Mouse (Mus musculus): Measurements from ENCODE around the gene Opcml. TPM values are rescaled to one million over a fixed set of nuclear protein-coding genes. Genes with fewer than 3 reads are reported as not detected.
A peak's percentile ranks its signal among the peaks of the same experiment; 100 is the strongest.

The Opcml gene
- polyA plus RNA-seq (2014; fragmentation: Nextera tagmentation; extraction: Ambion mirVana) = 36.5 and 47.8 TPM in 2 replicates

DNA sequence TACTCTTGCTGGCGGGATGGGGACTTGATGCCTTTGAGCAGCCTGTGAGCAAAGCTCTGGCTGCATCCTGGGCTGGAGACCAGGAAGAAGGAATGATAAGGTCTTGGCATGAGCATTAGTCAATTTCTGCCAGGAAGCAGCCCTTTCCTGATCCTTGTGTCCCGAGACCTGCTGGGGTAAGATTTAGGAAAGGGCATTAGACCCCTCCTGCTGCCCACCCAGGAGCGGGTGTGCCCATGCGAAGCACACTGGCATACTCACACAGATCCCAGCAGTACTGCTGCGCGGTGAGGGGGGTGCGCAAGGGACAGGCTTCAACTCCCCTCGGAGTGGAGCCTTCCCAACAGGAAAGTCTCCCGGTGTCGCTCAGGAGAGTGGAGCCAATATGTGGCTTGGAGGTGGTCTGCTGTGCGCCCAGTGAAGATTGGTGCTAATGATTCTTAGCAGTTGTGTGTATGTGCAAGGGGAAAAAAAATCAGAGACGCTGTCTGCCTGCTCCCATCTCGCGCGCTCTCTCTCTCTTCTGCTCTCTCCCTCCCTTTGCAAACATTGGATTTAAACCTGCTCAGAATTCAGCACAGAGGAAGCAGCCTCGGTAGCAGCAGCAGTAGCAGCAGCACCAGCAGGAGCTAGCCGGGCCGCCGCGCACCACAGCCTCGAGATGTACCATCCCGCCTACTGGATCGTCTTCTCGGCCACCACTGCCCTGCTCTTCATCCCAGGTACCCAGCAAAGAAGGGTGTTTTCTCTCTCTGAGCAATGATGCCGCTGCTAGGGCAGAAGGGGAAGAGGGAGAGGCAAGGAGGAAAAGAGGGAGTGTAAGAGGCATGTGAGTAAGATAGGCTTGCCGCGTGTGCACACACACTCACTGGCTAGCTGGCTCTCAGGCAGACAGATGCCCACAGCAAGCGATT, at the start of gene Opcml:
Gene Opcml, plus strand, starts transcription at position 51 of the 914 bp plus-strand sequence.
- H3K4me3 ChIP-seq (replicated peaks; ENCODE audit: low read depth, low read length) = peak within 1 kb of the TSS; percentile 49
- ATAC-seq (ENCODE audit: low FRiP score, low TSS enrichment) (peak; percentile 76), DNase-seq (peak; percentile 83)
- 0 out of 2 replicates have a peak, but pooled peaks cover 6% of the 10 kb centered on the region for H3K4me1 ChIP-seq (ENCODE audit: control insufficient read depth, insufficient read depth, low read length)
- WGBS = under 1% methylated on average over 28 of the region's 28 CpGs
- H3K9ac ChIP-seq (replicated peaks; ENCODE audit: low read length) = peak within 1 kb of the TSS; percentile 55
- peaks cover 5% of the 10 kb centered on the region; the same call in 1 of the 2 replicates for H3K27me3 ChIP-seq (ENCODE audit: control insufficient read depth, insufficient read depth, low read length)
- no peaks in the 10 kb centered on the region for H3K9me3 ChIP-seq (ENCODE audit: control insufficient read depth, low read length)
- peak within 1 kb of the TSS; percentile 80 for H3K27ac ChIP-seq (replicated peaks; ENCODE audit: low read depth, low read length)
- no peaks in the 10 kb centered on the region for H3K36me3 ChIP-seq (ENCODE audit: control insufficient read depth, insufficient read depth, low read length)
- peak within 1 kb of the TSS; percentile 69 for H3K4me2 ChIP-seq (ENCODE audit: low read length)

DNA sequence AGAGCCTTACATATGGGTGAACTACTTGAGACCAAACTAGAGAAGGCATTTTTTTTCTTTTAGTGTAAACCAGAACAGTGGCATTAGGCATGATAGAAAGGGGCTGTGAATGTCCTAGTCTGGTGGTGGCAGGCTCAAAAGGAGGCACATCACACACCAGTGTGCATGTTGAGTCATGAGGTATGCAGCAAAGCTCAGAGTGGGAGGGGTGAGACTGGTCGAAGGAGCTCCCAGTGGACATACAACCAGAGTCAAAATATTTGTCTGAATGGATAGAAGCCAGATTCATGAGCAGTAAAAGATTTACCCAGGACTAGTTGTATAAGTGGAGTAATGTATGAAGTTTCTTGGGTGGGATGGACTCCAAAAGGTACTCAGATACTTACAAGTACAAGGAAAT, 31.9 kb upstream of the Opcml start:
- ATAC-seq (ENCODE audit: low FRiP score, low TSS enrichment) (no peak), DNase-seq (no peak)
- H3K9me3 ChIP-seq (ENCODE audit: control insufficient read depth, low read length) = no peaks in the 10 kb centered on the region
- H3K27me3 ChIP-seq (ENCODE audit: control insufficient read depth, insufficient read depth, low read length) = no peaks in the 10 kb centered on the region
- H3K4me1 ChIP-seq (ENCODE audit: control insufficient read depth, insufficient read depth, low read length) = no peaks in the 10 kb centered on the region
- H3K4me2 ChIP-seq (ENCODE audit: low read length) = no peak overlapping the region
- WGBS = 98% methylated on average over 1 of the region's 1 CpGs
- H3K4me3 ChIP-seq (replicated peaks; ENCODE audit: low read depth, low read length) = no peak overlapping the region
- no peak overlapping the region for H3K27ac ChIP-seq (replicated peaks; ENCODE audit: low read depth, low read length)
- no peak overlapping the region for H3K9ac ChIP-seq (replicated peaks; ENCODE audit: low read length)
- no peaks in the 10 kb centered on the region for H3K36me3 ChIP-seq (ENCODE audit: control insufficient read depth, insufficient read depth, low read length)

DNA sequence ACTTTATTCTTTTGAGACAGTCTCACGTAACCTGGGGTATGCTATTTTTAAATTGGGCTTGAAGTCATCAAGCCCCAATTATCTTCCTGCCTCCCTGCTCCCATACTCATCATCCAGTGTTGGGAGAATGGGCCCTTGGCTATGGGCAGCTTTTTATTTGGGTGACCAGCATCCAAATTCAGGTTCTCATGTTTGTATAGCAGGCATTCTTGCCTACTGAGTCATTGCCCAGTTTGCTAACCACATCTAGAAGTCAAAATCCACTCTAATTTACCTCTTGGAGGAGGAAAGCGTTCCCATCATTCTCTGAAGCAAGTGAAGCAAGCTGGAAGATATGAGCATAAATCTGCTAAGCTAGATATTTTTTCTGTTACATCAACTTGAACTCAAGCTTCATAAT, 29.4 kb upstream of the Opcml start:
- Histone ChIP-seq H3K27ac (replicated peaks; ENCODE audit: low read depth, low read length) (no peak overlapping the region), H3K9ac (replicated peaks; ENCODE audit: low read length) (no peak overlapping the region), H3K36me3 (ENCODE audit: control insufficient read depth, insufficient read depth, low read length) (no peaks in the 10 kb centered on the region), H3K9me3 (ENCODE audit: control insufficient read depth, low read length) (no peaks in the 10 kb centered on the region), H3K4me2 (ENCODE audit: low read length) (no peak overlapping the region), H3K4me1 (ENCODE audit: control insufficient read depth, insufficient read depth, low read length) (no peaks in the 10 kb centered on the region), H3K4me3 (replicated peaks; ENCODE audit: low read depth, low read length) (no peak overlapping the region), H3K27me3 (ENCODE audit: control insufficient read depth, insufficient read depth, low read length) (no peaks in the 10 kb centered on the region)
- DNase-seq (no peak), ATAC-seq (ENCODE audit: low FRiP score, low TSS enrichment) (no peak)
- 94% methylated on average over 2 of the region's 2 CpGs for WGBS

DNA sequence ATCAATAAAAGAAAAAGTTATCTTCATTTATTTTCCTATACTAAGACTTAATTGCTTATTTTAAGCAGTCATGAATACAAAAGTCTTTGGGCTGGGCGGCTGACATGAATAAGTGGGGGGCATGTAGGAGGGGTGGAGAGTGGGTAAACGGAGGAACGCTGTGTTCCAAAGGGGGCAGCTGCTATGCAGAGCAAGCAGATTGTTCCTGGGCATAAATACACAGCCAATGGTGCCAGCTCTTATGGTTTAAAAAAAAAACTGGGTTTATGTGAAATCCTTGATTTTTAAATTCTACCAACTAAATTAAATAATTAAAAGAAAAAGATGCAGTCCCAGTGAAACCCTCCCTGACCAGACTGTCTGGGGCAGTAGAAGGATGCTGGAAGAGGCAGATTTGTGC, 24.1 kb upstream of the Opcml start:
- Histone ChIP-seq H3K4me1 (ENCODE audit: control insufficient read depth, insufficient read depth, low read length) (no peaks in the 10 kb centered on the region), H3K9ac (replicated peaks; ENCODE audit: low read length) (no peak overlapping the region), H3K27me3 (ENCODE audit: control insufficient read depth, insufficient read depth, low read length) (no peaks in the 10 kb centered on the region), H3K4me3 (replicated peaks; ENCODE audit: low read depth, low read length) (no peak overlapping the region), H3K27ac (replicated peaks; ENCODE audit: low read depth, low read length) (no peak overlapping the region), H3K9me3 (ENCODE audit: control insufficient read depth, low read length) (no peaks in the 10 kb centered on the region), H3K36me3 (ENCODE audit: control insufficient read depth, insufficient read depth, low read length) (no peaks in the 10 kb centered on the region), H3K4me2 (ENCODE audit: low read length) (no peak overlapping the region)
- ATAC-seq (ENCODE audit: low FRiP score, low TSS enrichment) (no peak), DNase-seq (no peak)
- WGBS = 83% methylated on average over 3 of the region's 3 CpGs

DNA sequence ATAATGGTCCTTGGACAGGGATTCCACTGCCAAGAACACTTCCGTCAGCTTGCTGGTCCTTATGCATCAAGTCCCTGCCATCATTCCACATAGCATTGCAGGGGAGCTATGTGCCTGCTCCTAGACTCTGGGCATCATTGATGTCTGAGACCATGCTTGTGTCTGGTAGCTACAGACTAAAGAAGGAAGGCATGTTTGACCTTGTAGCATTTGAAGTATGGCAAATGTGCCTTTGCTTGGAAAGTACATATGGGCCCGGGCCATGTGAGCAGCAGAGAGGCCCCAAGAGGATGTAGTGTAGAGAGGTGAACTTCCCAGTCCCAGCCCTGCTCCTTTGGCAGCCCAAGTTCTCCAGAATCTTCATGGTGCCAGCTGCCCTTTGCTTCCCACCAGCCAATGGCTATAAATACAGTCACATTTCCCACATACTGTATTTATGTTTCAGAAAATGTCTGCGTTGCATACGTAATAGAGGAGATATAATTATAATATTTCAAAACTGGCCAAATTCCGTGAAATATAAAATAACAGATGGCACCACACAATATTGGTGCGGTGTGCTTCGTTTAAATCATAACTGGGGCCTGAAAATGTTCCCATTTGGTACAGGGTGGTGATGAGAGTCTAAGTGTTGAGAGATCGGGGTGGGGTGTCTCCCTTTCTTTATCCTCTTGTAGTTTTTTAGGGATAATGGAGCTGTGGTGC, 23.2 kb upstream of the Opcml start:
- Histone ChIP-seq H3K9ac (replicated peaks; ENCODE audit: low read length) (no peak overlapping the region), H3K9me3 (ENCODE audit: control insufficient read depth, low read length) (no peaks in the 10 kb centered on the region), H3K4me2 (ENCODE audit: low read length) (no peak overlapping the region), H3K4me1 (ENCODE audit: control insufficient read depth, insufficient read depth, low read length) (no peaks in the 10 kb centered on the region), H3K36me3 (ENCODE audit: control insufficient read depth, insufficient read depth, low read length) (no peaks in the 10 kb centered on the region), H3K4me3 (replicated peaks; ENCODE audit: low read depth, low read length) (no peak overlapping the region), H3K27me3 (ENCODE audit: control insufficient read depth, insufficient read depth, low read length) (no peaks in the 10 kb centered on the region), H3K27ac (replicated peaks; ENCODE audit: low read depth, low read length) (no peak overlapping the region)
- ATAC-seq (ENCODE audit: low FRiP score, low TSS enrichment) (no peak), DNase-seq (no peak)
- 92% methylated on average over 8 of the region's 8 CpGs for WGBS

DNA sequence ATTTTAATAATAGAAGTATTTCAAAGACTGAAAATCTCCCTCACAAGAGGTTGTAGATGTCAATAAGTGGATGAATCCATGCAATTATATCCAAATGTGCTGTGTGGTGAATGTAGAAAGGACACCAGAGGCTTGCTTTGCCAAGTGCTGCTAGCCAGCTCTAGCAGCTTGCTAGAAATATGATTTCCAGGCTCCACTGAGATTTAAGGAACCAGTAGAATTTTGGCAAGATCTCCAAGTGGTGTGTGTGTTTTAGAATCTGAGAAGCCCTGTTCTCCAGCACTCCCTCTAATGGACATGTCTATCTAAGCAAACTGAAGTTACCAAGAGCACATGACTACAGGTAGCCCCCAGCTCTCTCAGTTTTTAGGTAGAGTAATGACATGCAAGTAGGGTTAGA, 21.8 kb upstream of the Opcml start:
- H3K9me3 ChIP-seq (ENCODE audit: control insufficient read depth, low read length) = no peaks in the 10 kb centered on the region
- no peak overlapping the region for H3K9ac ChIP-seq (replicated peaks; ENCODE audit: low read length)
- no peak for DNase-seq
- no peak overlapping the region for H3K4me3 ChIP-seq (replicated peaks; ENCODE audit: low read depth, low read length)
- no peaks in the 10 kb centered on the region for H3K4me1 ChIP-seq (ENCODE audit: control insufficient read depth, insufficient read depth, low read length)
- H3K4me2 ChIP-seq (ENCODE audit: low read length) = no peak overlapping the region
- ATAC-seq (ENCODE audit: low FRiP score, low TSS enrichment) = no peak
- no peak overlapping the region for H3K27ac ChIP-seq (replicated peaks; ENCODE audit: low read depth, low read length)
- H3K36me3 ChIP-seq (ENCODE audit: control insufficient read depth, insufficient read depth, low read length) = no peaks in the 10 kb centered on the region
- no peaks in the 10 kb centered on the region for H3K27me3 ChIP-seq (ENCODE audit: control insufficient read depth, insufficient read depth, low read length)

DNA sequence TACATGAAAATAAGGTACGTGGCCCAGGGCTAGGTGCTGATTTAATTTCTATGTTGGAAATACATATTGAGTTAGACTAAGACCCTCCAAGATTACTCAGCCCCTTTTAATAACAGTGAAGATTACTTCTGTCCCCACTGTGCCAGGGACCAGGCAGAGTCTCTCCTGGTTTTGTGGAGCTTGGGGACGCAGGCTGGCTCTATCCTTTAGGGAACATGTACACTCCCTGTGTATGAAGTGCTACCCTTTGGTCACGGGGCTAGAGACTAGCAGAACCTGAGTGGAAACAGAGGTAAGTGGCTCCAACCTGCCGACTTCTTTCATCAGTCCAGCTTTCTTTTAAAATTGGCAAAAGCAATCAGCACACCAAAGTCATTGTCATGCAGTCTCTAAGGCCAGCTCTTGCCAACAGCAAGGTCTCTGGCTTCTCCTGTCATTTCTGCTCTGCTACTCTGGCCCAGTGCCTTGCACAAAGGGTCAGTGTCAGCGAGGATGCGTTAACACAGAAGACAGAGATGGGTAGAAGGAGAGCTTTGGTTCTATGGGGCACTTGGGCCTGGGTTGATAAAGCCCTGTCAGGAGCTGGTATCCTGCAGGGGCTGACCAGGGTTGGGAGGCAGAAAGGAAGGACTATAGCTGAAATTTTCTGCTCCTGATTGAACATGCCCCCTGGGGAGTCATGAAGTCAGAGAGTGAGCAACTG, 9.1 kb upstream of the Opcml start:
- DNase-seq = peak; percentile 4
- H3K27ac ChIP-seq (replicated peaks; ENCODE audit: low read depth, low read length) = no peak overlapping the region
- H3K4me2 ChIP-seq (ENCODE audit: low read length) = no peak overlapping the region
- ATAC-seq (ENCODE audit: low FRiP score, low TSS enrichment) = peak; percentile 2; the same call in 1 of the 2 replicates
- H3K36me3 ChIP-seq (ENCODE audit: control insufficient read depth, insufficient read depth, low read length) = no peaks in the 10 kb centered on the region
- no peak overlapping the region for H3K9ac ChIP-seq (replicated peaks; ENCODE audit: low read length)
- peaks cover 9% of the 10 kb centered on the region; the same call in 1 of the 2 replicates for H3K4me1 ChIP-seq (ENCODE audit: control insufficient read depth, insufficient read depth, low read length)
- 45% methylated on average over 6 of the region's 6 CpGs for WGBS
- no peaks in the 10 kb centered on the region for H3K9me3 ChIP-seq (ENCODE audit: control insufficient read depth, low read length)
- no peak overlapping the region for H3K4me3 ChIP-seq (replicated peaks; ENCODE audit: low read depth, low read length)
- H3K27me3 ChIP-seq (ENCODE audit: control insufficient read depth, insufficient read depth, low read length) = no peaks in the 10 kb centered on the region

DNA sequence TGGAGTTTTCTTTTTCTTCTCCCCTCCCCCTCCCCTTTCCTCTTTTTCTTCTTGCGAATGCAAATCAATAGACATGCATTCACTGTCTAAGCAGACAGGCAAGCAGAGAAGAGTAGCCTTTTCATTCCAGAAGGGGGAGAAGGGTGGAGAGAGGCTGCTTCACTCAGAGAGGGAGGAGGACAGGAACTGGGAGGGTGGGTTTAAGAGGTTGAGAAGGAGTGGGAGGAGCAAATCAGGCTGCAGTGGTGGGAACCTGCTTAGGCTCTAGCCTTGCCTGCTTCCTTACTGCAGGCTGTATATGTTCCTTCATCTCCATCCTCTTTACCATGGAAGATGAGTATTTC, 8.6 kb upstream of the Opcml start:
- Histone ChIP-seq H3K27me3 (ENCODE audit: control insufficient read depth, insufficient read depth, low read length) (no peaks in the 10 kb centered on the region), H3K27ac (replicated peaks; ENCODE audit: low read depth, low read length) (no peak overlapping the region), H3K36me3 (ENCODE audit: control insufficient read depth, insufficient read depth, low read length) (no peaks in the 10 kb centered on the region), H3K4me1 (ENCODE audit: control insufficient read depth, insufficient read depth, low read length) (peaks cover 9% of the 10 kb centered on the region; the same call in 1 of the 2 replicates), H3K9ac (replicated peaks; ENCODE audit: low read length) (no peak overlapping the region), H3K4me2 (ENCODE audit: low read length) (no peak overlapping the region), H3K4me3 (replicated peaks; ENCODE audit: low read depth, low read length) (no peak overlapping the region), H3K9me3 (ENCODE audit: control insufficient read depth, low read length) (no peaks in the 10 kb centered on the region)
- WGBS = 8% methylated on average over 1 of the region's 1 CpGs
- ATAC-seq (ENCODE audit: low FRiP score, low TSS enrichment) (peak; percentile 43; the same call in 1 of the 2 replicates), DNase-seq (peak; percentile 59)
